Mouse (Mus musculus) retina, postnatal 7 days (tissue): ENCODE measurements around the gene Rtn4rl1.
"Not testable (repeated sequence)": the region's sequence is repeated elsewhere in the genome, so short reads cannot be mapped to it uniquely, and the experiment has no call there.

Experiments used
- DNase-seq: peaks from one replicate; pipeline ENCODE4 v3.0.0-alpha.2; 2012; ENCODE audit warnings: low read depth, low spot score

Rtn4rl1 gene

GRCm38 (mm10) chr11:75270985-75271434 is 77.4 kb downstream of the Rtn4rl1 start:
- DNase-seq: no peak

DNA sequence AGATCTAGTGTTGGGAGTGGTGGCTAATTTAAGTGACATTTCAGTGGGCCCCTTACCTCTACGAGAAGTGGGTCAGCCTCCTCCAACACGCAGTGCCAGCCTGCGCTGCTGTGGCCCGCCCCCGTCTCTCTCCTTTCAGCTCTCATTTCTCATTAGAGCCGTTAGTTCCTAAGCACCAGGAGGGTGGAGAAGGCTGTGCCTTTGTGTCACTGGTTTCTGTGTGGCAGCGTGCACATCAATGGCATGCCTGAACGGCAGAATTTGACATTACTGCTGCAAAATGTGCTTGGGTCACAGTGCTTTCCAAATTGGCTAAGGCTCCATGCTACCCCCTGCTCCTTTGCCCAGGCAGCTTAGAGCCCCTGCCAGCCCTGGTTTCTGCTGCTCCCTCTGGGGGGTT is 79.9 kb downstream of the Rtn4rl1 start:
- DNase-seq: no peak

- DNase-seq: no peak
Observed at GRCm38 (mm10) chr11:75275035-75275434, 81.5 kb downstream of the Rtn4rl1 start.

DNA sequence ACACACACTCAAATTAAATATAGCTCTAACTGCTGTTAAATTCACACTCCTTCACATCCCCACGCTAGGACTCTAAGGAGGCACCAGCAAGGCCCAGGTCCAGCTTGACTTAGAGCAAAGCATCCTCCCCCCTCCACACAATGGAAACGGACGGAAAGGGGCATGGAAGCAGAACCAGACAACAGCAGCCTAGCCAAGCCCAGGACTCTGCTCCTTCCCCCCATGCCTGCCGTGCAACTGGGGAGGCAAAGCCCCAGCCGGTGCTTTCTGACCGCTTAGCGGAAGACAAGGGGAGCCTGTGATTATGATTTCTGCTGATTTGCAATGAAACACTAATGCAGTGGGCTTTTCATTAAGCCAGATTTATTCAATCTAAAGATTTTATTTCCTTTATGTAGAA is 84.5 kb downstream of the Rtn4rl1 start:
- DNase-seq: no peak

GRCm38 (mm10) chr11:75279013-75279341 is 85.4 kb downstream of the Rtn4rl1 start:
- DNase-seq: no peak

DNA sequence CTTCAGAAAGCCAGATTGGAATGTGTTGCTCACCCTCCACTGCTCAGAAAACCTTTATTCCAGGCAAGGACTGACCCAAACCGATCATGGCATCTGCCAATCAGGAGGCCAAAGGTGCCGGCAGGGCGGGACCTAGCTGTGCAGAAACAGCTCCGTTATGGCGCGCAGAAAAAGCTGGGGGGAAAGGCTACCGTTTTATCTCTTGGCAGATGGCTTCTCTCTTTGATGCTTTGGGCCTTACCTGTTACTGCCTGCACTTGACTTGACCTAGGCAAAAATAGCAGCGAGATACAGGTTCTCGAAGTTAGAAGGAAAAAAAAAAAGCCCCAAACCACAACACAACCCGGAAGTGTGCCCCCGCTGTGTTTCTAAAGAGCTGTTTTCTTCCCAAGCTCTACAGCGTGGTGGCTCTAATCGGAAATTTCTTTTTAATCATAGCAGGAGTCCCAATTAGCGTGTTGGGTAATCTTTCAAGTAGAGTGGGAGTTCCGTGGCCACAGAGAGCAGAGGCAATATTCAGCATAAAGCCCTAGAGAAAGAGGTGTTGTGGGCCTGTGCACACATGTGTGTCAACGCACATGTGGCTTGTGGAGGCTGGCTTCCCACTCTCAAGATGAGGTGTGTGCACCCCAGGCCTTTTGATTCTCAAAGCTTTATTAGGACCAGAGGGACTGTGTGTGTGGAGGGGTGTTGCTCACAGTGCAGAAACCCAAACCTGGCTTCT is 85.9 kb downstream of the Rtn4rl1 start:
- DNase-seq: peak; percentile 53

- no peak for DNase-seq
Observed at GRCm38 (mm10) chr11:75280066-75280410, 86.5 kb downstream of the Rtn4rl1 start.

DNA sequence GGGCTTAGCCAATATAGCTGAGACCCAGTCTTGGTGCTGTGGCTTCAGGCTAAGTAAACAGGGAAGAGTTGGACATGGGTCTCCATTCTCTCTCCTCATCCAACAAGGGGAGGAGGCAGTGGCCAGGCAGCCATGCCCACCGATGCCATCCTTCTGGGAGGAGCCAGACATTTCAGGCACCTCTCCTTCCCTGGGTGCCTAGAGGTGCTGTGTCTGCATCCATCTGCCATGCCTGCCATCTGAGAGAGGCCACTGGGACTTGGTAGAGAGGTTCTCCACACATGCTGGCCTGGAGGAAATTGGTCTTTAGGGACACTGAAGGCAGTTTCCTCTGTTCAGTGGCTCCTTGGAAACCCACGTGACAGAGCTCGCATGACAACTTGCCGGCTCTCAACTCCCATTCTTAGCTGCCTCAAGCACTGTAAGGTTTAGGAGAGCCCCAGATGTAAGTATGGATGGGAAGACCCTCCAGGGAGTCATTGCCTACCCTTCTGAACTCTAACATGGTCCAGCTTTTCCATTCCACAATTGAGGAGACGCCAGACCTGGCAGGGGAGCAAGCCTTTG is 86.9 kb downstream of the Rtn4rl1 start:
- no peak for DNase-seq

DNA sequence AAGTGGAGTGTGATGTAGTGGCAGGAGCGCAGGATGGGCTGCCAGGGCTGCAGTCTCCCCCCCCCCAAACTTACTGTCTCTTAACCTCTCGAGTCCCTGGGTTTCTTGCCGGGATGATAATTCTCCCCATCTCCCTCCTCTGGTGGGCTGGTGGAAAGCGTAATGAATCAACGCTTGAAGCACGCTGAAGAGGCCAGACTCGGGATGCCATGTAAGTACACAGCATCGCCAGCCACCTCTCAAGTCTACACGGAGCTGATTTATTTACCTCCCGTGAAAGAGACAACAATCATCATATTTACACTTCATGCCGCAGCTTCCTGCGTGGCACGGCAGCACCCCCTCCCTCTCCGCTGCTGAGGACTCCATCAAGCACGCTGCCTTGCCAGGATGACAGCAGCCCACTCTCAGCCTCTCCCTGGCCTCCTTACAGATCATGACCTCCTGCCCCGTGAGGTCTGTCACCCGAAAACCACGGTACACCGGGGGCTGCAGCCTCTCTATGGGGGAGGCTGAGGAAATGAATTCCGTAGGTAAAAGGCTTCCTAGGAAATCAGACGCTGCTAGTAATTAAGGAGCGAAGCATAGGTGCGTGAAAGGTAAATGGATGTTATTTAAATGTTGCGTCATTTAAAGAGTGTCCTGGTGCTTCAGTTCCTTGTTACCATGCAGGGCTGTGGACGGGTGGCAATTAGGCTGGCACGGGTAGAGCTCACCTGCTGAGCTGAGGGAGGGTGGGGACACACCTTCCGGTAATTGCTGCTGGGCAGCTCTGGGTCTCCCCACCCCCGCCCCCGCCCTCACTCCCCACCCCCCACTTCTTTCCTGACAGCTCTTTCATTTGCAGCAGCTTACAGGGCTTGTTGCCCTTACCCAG is 88.0 kb downstream of the Rtn4rl1 start:
- DNase-seq: no peak

DNA sequence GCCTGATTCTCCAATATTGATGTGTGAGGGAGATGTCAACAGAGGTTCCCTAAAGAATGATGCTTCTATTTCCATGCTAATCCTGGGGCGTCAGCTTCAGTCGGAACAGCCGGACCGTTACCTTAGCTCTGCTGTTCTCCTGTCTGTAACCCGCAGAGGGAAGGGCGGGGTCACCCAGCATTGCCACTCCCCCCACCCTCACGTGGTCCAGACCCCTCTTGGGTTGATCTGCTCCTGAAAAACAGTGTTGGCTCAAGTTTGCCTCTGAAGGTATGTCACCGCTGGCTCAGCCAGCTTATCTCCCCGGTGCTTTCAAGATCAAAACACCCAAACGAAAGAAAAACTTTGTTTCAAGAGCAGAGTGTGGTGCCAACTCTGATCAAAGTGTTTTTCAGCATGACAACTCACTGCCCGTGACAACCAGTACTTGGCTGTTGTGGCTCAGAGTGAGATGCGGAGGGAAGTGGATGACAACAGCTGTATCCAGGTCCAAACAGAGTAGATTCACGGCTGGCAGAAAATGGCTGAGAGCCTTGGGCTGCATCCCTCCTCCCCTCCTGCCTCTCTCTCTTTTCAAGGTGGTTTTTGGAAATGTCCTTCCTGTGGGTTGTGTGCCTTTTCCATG is 89.0 kb downstream of the Rtn4rl1 start:
- no peak for DNase-seq

DNA sequence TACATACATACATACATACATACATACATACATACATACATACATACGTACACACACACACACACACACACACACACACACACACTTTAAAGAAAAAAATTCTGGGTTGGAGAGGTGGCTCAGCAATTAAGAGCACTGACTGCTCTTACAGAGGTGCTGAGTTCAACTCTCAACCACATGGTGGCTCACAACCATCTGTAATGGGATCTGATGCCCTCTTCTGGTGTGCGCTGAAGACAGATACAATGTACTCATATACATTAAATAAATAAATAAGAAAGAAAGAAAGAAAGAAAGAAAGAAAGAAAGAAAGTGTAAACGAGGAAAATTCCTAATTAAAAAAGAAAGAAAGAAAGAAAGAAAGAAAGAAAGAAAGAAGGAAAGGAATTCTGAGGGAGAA is 90.2 kb downstream of the Rtn4rl1 start:
- DNase-seq: not testable (repeated sequence)

DNA sequence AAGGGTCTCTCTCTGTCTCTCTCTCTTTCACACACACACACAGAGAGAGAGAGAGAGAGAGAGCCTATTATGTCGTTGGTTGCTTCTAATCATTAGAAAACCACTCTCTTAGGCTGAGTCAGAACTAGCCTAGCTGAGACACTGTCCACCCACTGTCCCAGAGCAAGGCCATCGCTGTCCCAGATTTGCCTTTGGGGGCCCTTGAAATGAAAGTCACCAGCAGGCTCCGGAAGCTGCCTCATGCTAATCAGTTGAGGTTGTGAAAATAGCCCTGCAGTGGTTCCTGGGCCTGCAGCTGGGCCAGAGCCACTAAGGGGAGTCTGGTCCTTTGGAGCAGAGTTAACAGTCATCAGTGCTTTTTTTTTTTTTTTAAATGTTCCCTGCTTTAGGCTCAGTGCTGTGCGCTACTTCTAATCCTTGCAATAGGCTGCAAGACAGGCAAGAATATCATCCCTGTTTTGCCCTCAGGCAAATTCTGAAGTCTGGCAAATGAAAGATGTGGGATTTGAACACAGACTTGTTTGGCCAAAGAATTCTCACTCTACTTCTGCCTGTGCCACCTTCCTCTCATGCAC is 92.4 kb downstream of the Rtn4rl1 start:
- DNase-seq: no peak

DNA sequence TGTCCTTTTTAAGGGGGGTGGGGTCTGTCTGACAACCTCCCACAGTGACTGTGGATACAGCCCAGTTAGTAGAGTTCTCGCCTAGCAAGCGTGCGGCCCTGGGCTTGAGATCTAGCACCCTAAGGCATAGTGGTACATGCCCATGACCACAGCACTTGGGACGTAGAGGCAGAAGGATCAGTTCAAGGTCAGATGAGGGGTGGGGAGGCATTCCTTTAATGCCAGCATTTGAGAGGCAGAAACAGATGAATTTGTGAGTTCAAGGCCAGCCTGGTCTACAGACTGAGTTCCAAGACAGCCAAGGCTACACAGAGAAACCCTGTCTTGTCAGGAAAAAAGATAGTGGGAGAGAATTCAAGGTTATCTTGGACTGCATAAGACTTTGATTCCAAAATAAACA is 93.3 kb downstream of the Rtn4rl1 start:
- no peak for DNase-seq

DNA sequence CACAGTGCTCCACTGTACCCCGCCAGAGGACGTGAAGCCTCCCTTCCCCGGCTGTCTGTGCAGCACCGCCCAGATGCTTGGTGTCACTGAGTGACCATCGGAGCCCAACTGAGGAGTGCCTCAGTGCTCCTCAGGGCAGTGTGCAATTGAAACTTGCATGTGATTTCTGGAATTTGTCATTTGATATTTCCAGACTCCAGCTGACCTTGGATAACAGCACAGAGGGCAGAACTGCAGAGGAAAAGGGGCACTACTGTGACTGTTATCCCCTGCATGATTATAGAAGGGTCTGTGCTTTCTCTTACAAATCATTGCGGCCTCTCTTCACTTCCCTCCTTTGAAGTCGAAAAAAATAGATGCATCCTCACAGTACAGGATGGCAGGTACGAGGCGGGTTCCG is 94.4 kb downstream of the Rtn4rl1 start:
- DNase-seq: no peak

GRCm38 (mm10) chr11:75288517-75288916 is 94.9 kb downstream of the Rtn4rl1 start:
- no peak for DNase-seq

- no peak for DNase-seq
Observed at GRCm38 (mm10) chr11:75289120-75289519, 95.5 kb downstream of the Rtn4rl1 start.

DNA sequence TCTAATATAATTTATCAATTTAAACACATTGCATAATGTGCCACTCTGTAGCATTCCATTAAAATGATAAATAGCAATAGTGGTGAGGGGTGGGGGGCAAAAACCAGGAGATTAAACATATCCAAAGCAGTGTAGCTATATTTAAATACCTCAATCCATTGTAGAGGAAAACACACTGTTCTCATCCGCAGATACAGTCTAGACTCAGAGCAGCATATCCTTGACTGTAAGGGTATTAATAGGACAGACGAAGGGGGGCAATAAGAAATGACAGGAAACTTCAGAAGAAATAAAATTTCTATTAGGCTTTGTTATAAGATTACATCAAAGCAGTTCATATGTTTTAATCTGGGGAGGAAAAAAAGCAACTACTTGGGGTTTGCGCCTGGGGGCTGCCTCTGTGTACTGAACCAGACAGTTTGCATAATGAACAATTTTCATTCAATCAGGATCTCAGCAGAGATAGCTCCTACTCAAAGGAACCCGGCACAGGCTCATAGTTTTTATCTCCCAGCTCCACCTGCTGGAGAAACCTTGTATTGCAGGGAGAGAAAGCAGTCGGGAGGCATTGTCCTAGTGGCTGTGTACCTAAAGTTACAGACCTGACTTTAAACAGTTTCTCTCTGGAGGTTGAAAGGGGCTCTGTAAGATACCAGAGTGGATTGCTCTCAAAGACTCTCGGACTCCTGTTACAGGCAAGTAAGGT is 97.1 kb downstream of the Rtn4rl1 start:
- DNase-seq: peak; percentile 82

GRCm38 (mm10) chr11:75291389-75292215 is 98.0 kb downstream of the Rtn4rl1 start:
- DNase-seq: peak; percentile 80

- DNase-seq: no peak
Observed at GRCm38 (mm10) chr11:75292281-75292680, 98.7 kb downstream of the Rtn4rl1 start.

- no peak for DNase-seq
Observed at GRCm38 (mm10) chr11:75293852-75294361, 100.3 kb downstream of the Rtn4rl1 start.
